Mouse (Mus musculus): ENCODE measurements around the gene Zbtb20.

DNA sequence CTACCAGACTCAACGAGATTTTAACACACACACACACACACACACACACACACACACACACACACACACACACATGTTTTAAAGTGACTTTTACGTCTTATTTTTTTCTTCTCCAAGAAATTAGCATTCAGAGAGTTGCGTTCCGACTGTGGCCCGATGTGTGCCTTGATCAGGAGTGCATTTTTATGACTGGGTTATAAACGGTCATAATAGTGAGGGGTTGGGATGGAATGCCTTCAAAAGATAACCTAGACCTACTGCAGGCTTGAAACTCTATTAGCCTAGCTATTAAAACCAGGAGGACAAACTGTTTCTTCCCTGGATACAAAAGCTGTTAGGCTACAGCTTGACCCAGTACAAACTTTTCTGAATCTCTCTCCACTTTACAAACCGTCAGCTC lies 661.5 kb downstream of the Zbtb20 start:
- no peak for TF ChIP-seq CTCF (IDR thresholded peaks at IDR 0.05; ENCODE audit: control insufficient read depth, insufficient read depth, insufficient read length)
- TF ChIP-seq MAX (IDR thresholded peaks at IDR 0.05) = no peak

All from C2C12 (cell line).